Mouse (Mus musculus): ENCODE results near the gene Rnaset2b. TPM values are rescaled to one million over a fixed set of nuclear protein-coding genes. Genes with fewer than 3 reads are reported as not detected.
"Not testable (repeated sequence)": the region's sequence is repeated elsewhere in the genome, so short reads cannot be mapped to it uniquely, and the experiment has no call there.

The Rnaset2b gene
- polyA plus RNA-seq, 1 experiment from 2014 or later, result 138 TPM

DNA sequence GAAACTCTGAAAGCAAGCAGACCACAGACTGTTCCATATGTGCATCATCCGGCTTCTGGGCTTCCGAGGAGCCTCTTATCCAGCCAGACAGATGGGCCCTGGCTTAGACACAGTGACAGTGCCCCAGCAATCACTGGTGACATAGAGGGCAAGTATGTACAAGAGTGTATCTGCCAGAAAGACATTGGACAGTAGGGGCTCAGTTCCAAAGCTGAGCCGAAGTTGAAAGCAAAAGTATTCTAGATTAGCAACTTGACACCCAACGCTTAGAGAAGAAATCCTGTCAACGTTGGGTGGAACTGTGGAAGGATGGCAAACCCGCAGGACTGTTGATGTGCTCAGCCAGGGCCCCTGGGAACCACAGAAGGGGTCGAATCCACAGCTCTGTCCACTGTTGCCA is 59.8 kb downstream of the Rnaset2b start:
- ATAC-seq (replicated peaks; ENCODE audit: low FRiP score); H3K9me3 ChIP-seq (ENCODE audit: control insufficient read depth, low read length); H3K4me3 ChIP-seq (ENCODE audit: low read depth, low read length); H3K4me1 ChIP-seq (replicated peaks; ENCODE audit: control insufficient read depth, insufficient read depth, low read length); DNase-seq (ENCODE audit: low spot score); H3K27me3 ChIP-seq (replicated peaks; ENCODE audit: control insufficient read depth, insufficient read depth, low read length); H3K4me2 ChIP-seq; H3K9ac ChIP-seq (ENCODE audit: low read depth, low read length); H3K27ac ChIP-seq (ENCODE audit: low read depth, low read length); H3K36me3 ChIP-seq (ENCODE audit: control insufficient read depth, insufficient read depth, low read length): not testable (repeated sequence)
- 67% methylated on average over 6 of the region's 7 CpGs for WGBS

- H3K4me1 ChIP-seq (replicated peaks; ENCODE audit: control insufficient read depth, insufficient read depth, low read length); H3K4me2 ChIP-seq; H3K9ac ChIP-seq (ENCODE audit: low read depth, low read length); H3K4me3 ChIP-seq (ENCODE audit: low read depth, low read length); H3K36me3 ChIP-seq (ENCODE audit: control insufficient read depth, insufficient read depth, low read length); ATAC-seq (replicated peaks; ENCODE audit: low FRiP score); H3K27ac ChIP-seq (ENCODE audit: low read depth, low read length); H3K27me3 ChIP-seq (replicated peaks; ENCODE audit: control insufficient read depth, insufficient read depth, low read length); H3K9me3 ChIP-seq (ENCODE audit: control insufficient read depth, low read length); DNase-seq (ENCODE audit: low spot score): not testable (repeated sequence)
- WGBS, result 66% methylated on average over 3 of the region's 6 CpGs
Observed at GRCm38 (mm10) chr17:7030622-7031174, 60.3 kb downstream of the Rnaset2b start.

DNA sequence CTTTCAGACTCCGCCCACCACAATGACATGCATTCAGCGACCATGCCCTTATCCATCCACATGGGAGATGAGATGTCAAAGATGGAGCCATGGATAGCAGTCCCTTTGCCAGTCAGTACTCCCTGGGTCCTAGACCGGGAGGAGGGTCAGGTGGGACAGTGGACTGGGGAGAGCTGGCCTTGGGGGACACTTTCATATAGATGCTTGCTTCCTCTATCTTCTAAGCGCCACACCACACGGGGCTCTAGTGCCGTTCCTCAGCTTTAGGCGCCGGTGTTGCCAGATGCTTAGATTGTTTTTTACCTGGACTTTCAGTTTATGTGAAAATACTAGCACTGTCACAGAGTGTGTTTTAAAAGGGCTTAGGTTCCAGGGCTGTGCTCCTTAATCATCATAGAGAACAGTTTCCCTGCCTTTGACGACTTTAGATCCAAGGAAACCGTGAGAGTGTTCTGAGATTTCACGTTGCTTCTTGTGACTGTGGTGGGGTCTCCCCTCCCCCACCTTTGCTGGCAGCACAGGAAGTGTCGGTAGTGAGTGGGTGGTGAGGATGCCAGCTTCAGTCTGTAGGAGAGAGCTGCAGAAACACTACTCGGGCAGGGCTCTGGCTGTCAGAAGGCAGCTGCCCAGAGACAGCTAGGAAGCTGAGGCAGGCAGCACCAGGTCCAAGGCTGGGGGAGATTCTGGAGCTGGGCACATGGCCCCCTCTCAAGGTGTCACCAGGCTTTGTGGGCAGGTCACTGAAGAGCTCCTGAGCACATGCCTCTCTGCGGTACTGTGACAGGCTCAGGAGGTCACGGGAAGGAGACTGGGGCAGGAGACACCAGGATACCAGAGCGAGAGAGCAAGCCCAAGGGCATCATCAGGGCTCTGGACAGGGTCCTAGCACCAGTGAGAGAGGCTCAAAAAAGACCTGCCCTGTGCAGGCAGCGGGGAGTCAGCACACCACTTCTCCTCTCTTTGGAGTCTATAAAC is 63.0 kb downstream of the Rnaset2b start:
- H3K36me3 ChIP-seq (ENCODE audit: control insufficient read depth, insufficient read depth, low read length); H3K4me1 ChIP-seq (replicated peaks; ENCODE audit: control insufficient read depth, insufficient read depth, low read length); H3K27me3 ChIP-seq (replicated peaks; ENCODE audit: control insufficient read depth, insufficient read depth, low read length); H3K27ac ChIP-seq (ENCODE audit: low read depth, low read length); ATAC-seq (replicated peaks; ENCODE audit: low FRiP score); DNase-seq (ENCODE audit: low spot score); H3K4me3 ChIP-seq (ENCODE audit: low read depth, low read length); H3K9ac ChIP-seq (ENCODE audit: low read depth, low read length); H3K9me3 ChIP-seq (ENCODE audit: control insufficient read depth, low read length); H3K4me2 ChIP-seq: not testable (repeated sequence)
- WGBS, result 57% methylated on average over 3 of the region's 17 CpGs

Other genes starting within 250 kb of the Rnaset2b start
- 96.2 and 97.3 TPM in 2 replicates for gene Ezr, start 187.8 kb upstream of the Rnaset2b start, polyA plus RNA-seq (2014; fragmentation: Nextera tagmentation; extraction: Ambion mirVana)
- gene Rsph3b, start 22.0 kb upstream of the Rnaset2b start, polyA plus RNA-seq (2014; fragmentation: Nextera tagmentation; extraction: Ambion mirVana), result 28.1 and 29.6 TPM in 2 replicates
- 36.4 TPM in 2 replicates for gene Tagap1, start 9.5 kb upstream of the Rnaset2b start, polyA plus RNA-seq (2014; fragmentation: Nextera tagmentation; extraction: Ambion mirVana)
- 0.12 TPM in 1 of 2 replicates, not detected in the other for gene Gm49721, start 8.3 kb downstream of the Rnaset2b start, polyA plus RNA-seq (2014; fragmentation: Nextera tagmentation; extraction: Ambion mirVana)
- gene Gm1604a, start 54.9 kb downstream of the Rnaset2b start, polyA plus RNA-seq (2014; fragmentation: Nextera tagmentation; extraction: Ambion mirVana), result not detected in 2 replicates
- gene Rps6ka2, start 199.5 kb downstream of the Rnaset2b start, polyA plus RNA-seq (2014; fragmentation: Nextera tagmentation; extraction: Ambion mirVana), result 12.7 and 13.2 TPM in 2 replicates

Measured in liver, embryonic 11.5 days (tissue).